Mouse (Mus musculus) hindbrain, embryonic 14.5 days (tissue): ENCODE measurements around the gene Mrpl55. TPM values are rescaled to one million over a fixed set of nuclear protein-coding genes. Genes with fewer than 3 reads are reported as not detected.
A peak's percentile ranks its signal among the peaks of the same experiment; 100 is the strongest.
"Not testable (repeated sequence)": the region's sequence is repeated elsewhere in the genome, so short reads cannot be mapped to it uniquely, and the experiment has no call there.

Experiments used
- ATAC-seq: fragments of 200-750 bp; cut with Nextera tagmentation; 2 replicates; pipeline ENCODE4 v1.8.0; 2017; ENCODE audit warnings: moderate number of reproducible peaks, mild to moderate bottlenecking, moderate TSS enrichment, moderate library complexity; ENCODE audit not compliant: low FRiP score
- DNase-seq: peaks from one replicate; pipeline ENCODE4 v3.0.0-alpha.2; 2015; ENCODE audit warnings: low spot score
- H3K27ac ChIP-seq: fragments of 300-500 bp; sonication (generic); 2 replicates; pipeline ENCODE4 v1.5.1; 2014; ENCODE audit warnings: mild to moderate bottlenecking, moderate library complexity
- H3K27me3 ChIP-seq: fragments of 300-500 bp; sonication (generic); 2 replicates; pipeline ENCODE4 v1.6.1; 2014; ENCODE audit warnings: mild to moderate bottlenecking, low read length, mixed read lengths; ENCODE audit not compliant: control insufficient read depth, insufficient read depth
- H3K36me3 ChIP-seq: fragments of 300-500 bp; sonication (generic); replicated peaks from 2 replicates; pipeline ENCODE4 v1.6.1; 2014; ENCODE audit not compliant: control insufficient read depth, insufficient read depth
- H3K4me1 ChIP-seq: fragments of 300-500 bp; sonication (generic); replicated peaks from 2 replicates; pipeline ENCODE4 v1.6.1; 2014; ENCODE audit warnings: antibody characterized with exemption, low read length, mixed read lengths; ENCODE audit not compliant: control insufficient read depth, insufficient read depth
- H3K4me2 ChIP-seq: fragments of 300-500 bp; sonication (generic); replicated peaks from 2 replicates; pipeline ENCODE4 v1.6.1; 2014; ENCODE audit warnings: mild to moderate bottlenecking, moderate library complexity
- H3K4me3 ChIP-seq: fragments of 300-500 bp; sonication (generic); replicated peaks from 2 replicates; pipeline ENCODE4 v1.5.1; 2014; ENCODE audit warnings: mild to moderate bottlenecking, low read length
- H3K9ac ChIP-seq: fragments of 300-500 bp; sonication (generic); 2 replicates; pipeline ENCODE4 v1.6.1; 2014
- H3K9me3 ChIP-seq: fragments of 300-500 bp; sonication (generic); 2 replicates; pipeline ENCODE4 v1.6.1; 2016; ENCODE audit warnings: low read length; ENCODE audit not compliant: control insufficient read depth
- WGBS: fragments of 180-500 bp; shearing (Covaris S2); extraction: QIAGEN DNeasy Blood & Tissue Kit; methylation state at CpG from one replicate; pipeline ENCODE4 v1.1.7; 2014; 5-methylcytosine and 5-hydroxymethylcytosine counted together
- polyA plus RNA-seq: library from polyadenylated mRNA; unstranded; fragments of >200 nt; fragmentation: Nextera tagmentation; extraction: Ambion mirVana; gene quantifications from 2 replicates; pipeline ENCODE4 v1.2.1, GENCODE M21; 2014

Mrpl55 gene
- polyA plus RNA-seq, 1 experiment from 2014 or later = 98.7 TPM

GRCm38 (mm10) chr11:59209580-59209979, 7.3 kb downstream of the Mrpl55 start:
- peak overlapping the region; percentile 91 for H3K4me2 ChIP-seq
- H3K27me3 ChIP-seq = no peaks in the 10 kb centered on the region
- H3K9me3 ChIP-seq = no peaks in the 10 kb centered on the region
- DNase-seq (no peak), ATAC-seq (no peak)
- H3K36me3 ChIP-seq = peaks cover 70% of the 10 kb centered on the region
- H3K4me1 ChIP-seq = peaks cover 17% of the 10 kb centered on the region
- WGBS = 58% methylated on average over 5 of the region's 5 CpGs
- no peak overlapping the region for H3K27ac ChIP-seq
- H3K9ac ChIP-seq = no peak overlapping the region
- H3K4me3 ChIP-seq = peak overlapping the region; percentile 69; the same call in 1 of the 2 replicates

GRCm38 (mm10) chr11:59210020-59210419, 7.7 kb downstream of the Mrpl55 start:
- no peaks in the 10 kb centered on the region for H3K9me3 ChIP-seq
- WGBS = 88% methylated on average over 4 of the region's 4 CpGs
- H3K9ac ChIP-seq = no peak overlapping the region
- no peak overlapping the region for H3K27ac ChIP-seq
- H3K4me1 ChIP-seq = peaks cover 17% of the 10 kb centered on the region
- no peak for DNase-seq
- peaks cover 68% of the 10 kb centered on the region for H3K36me3 ChIP-seq
- no peak for ATAC-seq
- no peak overlapping the region for H3K4me3 ChIP-seq
- H3K27me3 ChIP-seq = no peaks in the 10 kb centered on the region
- H3K4me2 ChIP-seq = no peak overlapping the region

GRCm38 (mm10) chr11:59211561-59211960, 9.3 kb downstream of the Mrpl55 start:
- H3K36me3 ChIP-seq = peaks cover 53% of the 10 kb centered on the region
- not testable (repeated sequence) for H3K4me3 ChIP-seq, H3K27me3 ChIP-seq, H3K27ac ChIP-seq, H3K4me2 ChIP-seq, H3K9me3 ChIP-seq, ATAC-seq, H3K9ac ChIP-seq, DNase-seq
- 93% methylated on average over 8 of the region's 9 CpGs for WGBS
- H3K4me1 ChIP-seq = peaks cover 17% of the 10 kb centered on the region

GRCm38 (mm10) chr11:59212320-59212719, 10.0 kb downstream of the Mrpl55 start:
- not testable (repeated sequence) for H3K4me3 ChIP-seq, H3K9ac ChIP-seq, H3K27me3 ChIP-seq, DNase-seq, ATAC-seq, H3K4me2 ChIP-seq, H3K27ac ChIP-seq, H3K9me3 ChIP-seq
- Histone ChIP-seq H3K36me3 (peaks cover 47% of the 10 kb centered on the region), H3K4me1 (peaks cover 17% of the 10 kb centered on the region)
- 85% methylated on average over 12 of the region's 12 CpGs for WGBS

- Histone ChIP-seq H3K4me2 (no peak overlapping the region), H3K27me3 (no peaks in the 10 kb centered on the region), H3K27ac (no peak overlapping the region), H3K4me3 (no peak overlapping the region), H3K9ac (no peak overlapping the region), H3K36me3 (peaks cover 46% of the 10 kb centered on the region), H3K9me3 (no peaks in the 10 kb centered on the region), H3K4me1 (peaks cover 12% of the 10 kb centered on the region)
- ATAC-seq (no peak), DNase-seq (no peak)
- 92% methylated on average over 12 of the region's 12 CpGs for WGBS
These were observed 10.7 kb downstream of the Mrpl55 start for GRCm38 (mm10) chr11:59212892-59213494.

GRCm38 (mm10) chr11:59216955-59217354, 14.7 kb downstream of the Mrpl55 start:
- ATAC-seq = no peak

GRCm38 (mm10) chr11:59218389-59218998, 16.2 kb downstream of the Mrpl55 start:
- Histone ChIP-seq H3K27ac (no peak overlapping the region), H3K36me3 (0 out of 2 replicates have a peak, but pooled peaks cover 4% of the 10 kb centered on the region), H3K9me3 (no peaks in the 10 kb centered on the region), H3K4me3 (no peak overlapping the region), H3K9ac (no peak overlapping the region), H3K27me3 (no peaks in the 10 kb centered on the region), H3K4me1 (no peaks in the 10 kb centered on the region), H3K4me2 (no peak overlapping the region)
- WGBS = 91% methylated on average over 4 of the region's 4 CpGs
- ATAC-seq = no peak
- DNase-seq = no peak

More at GRCm38 (mm10) chr11:59216955-59217354, 14.7 kb downstream of the Mrpl55 start:
- H3K9me3 ChIP-seq = no peaks in the 10 kb centered on the region
- no peaks in the 10 kb centered on the region for H3K27me3 ChIP-seq
- WGBS = 88% methylated on average over 3 of the region's 3 CpGs
- no peak overlapping the region for H3K4me3 ChIP-seq
- H3K27ac ChIP-seq = no peak overlapping the region
- H3K4me2 ChIP-seq = no peak overlapping the region
- H3K4me1 ChIP-seq = no peaks in the 10 kb centered on the region
- DNase-seq = no peak
- H3K36me3 ChIP-seq = peaks cover 18% of the 10 kb centered on the region
- H3K9ac ChIP-seq = no peak overlapping the region

- no peak overlapping the region for H3K4me3 ChIP-seq
- no peaks in the 10 kb centered on the region for H3K9me3 ChIP-seq
- no peak overlapping the region for H3K9ac ChIP-seq
- H3K27ac ChIP-seq = no peak overlapping the region
- no peaks in the 10 kb centered on the region for H3K27me3 ChIP-seq
- H3K4me2 ChIP-seq = no peak overlapping the region
- no peaks in the 10 kb centered on the region for H3K4me1 ChIP-seq
- no peak for DNase-seq
- 0 out of 2 replicates have a peak, but pooled peaks cover 4% of the 10 kb centered on the region for H3K36me3 ChIP-seq
- no peak for ATAC-seq
These were observed 16.8 kb downstream of the Mrpl55 start for GRCm38 (mm10) chr11:59219064-59219463.

- no peaks in the 10 kb centered on the region for H3K27me3 ChIP-seq
- no peak for DNase-seq
- H3K36me3 ChIP-seq = no peaks in the 10 kb centered on the region
- H3K9ac ChIP-seq = no peak overlapping the region
- peaks cover 18% of the 10 kb centered on the region for H3K4me1 ChIP-seq
- no peak overlapping the region for H3K27ac ChIP-seq
- H3K4me3 ChIP-seq = no peak overlapping the region
- H3K4me2 ChIP-seq = no peak overlapping the region
- ATAC-seq = no peak
- no peaks in the 10 kb centered on the region for H3K9me3 ChIP-seq
These were observed 19.3 kb downstream of the Mrpl55 start for GRCm38 (mm10) chr11:59221604-59222003.
